Mouse (Mus musculus) c-Kit-positive CD71-positive TER-119-positive erythroid progenitor cells, embryonic 14.5 days (primary cell): ENCODE results near the gene Gm28308.

Source experiments
- DNase-seq: peaks from one replicate; pipeline ENCODE4 v3.0.0-alpha.2; 2013; ENCODE audit warnings: low spot score

Gm28308 gene

DNA sequence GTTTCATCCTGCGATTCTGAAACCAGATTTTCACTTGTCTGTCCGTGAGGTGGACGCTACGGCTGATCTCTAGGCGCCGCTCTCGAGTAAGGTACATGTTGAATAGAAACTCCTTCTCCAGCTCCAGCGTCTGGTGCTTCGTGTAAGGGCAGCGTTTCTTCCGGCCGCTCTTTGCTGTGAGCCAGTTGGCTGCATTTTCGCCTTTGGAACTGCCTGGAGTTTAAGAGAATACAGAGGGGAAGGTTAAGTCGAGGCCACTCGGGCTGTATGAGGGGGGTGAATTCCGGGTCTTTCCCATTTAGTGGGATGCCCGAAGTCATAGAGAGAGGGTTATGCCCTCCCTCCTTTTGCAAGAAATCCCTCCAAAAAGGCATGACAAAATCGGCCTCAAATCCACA lies 19.4 kb upstream of the Gm28308 start:
- no peak for DNase-seq

- no peak for DNase-seq
Observed at GRCm38 (mm10) chr6:52231885-52232567, 18.9 kb upstream of the Gm28308 start.

DNA sequence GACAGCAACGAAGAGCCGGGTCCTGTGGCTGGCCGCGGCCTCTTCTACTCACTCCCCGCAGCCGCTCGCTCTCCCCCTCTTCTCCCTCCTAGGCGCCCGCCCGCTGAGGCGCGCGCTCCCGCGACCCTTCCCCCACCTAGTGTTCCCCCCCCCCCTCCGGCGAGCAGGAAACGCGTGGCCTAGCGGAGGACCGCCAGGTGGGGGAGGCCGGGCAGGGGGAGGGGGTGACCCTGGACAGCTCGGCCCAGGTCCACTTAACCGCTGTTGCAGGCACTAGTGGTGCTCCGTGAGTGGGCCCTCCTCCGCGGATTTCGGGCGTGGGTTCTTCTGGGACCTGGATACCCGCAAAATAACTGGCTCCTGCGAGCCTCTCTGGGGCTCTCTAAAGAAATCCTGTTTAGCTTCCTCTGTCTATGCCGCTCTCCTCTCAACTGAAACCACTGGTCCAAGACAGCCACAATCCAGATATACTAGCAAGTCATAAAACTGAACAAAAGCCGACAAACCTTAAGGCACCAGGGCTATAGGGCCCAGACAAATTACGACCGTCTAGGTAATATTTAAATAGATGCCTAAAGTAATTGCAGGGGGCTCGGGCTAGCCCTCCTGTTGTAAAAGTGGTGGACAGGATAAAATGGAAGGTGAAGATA lies 17.5 kb upstream of the Gm28308 start, which contains the start of gene Hoxa9:
Gene Hoxa9, minus strand, starts transcription at position 574 of the 650 bp plus-strand sequence.
- no peak for DNase-seq

DNA sequence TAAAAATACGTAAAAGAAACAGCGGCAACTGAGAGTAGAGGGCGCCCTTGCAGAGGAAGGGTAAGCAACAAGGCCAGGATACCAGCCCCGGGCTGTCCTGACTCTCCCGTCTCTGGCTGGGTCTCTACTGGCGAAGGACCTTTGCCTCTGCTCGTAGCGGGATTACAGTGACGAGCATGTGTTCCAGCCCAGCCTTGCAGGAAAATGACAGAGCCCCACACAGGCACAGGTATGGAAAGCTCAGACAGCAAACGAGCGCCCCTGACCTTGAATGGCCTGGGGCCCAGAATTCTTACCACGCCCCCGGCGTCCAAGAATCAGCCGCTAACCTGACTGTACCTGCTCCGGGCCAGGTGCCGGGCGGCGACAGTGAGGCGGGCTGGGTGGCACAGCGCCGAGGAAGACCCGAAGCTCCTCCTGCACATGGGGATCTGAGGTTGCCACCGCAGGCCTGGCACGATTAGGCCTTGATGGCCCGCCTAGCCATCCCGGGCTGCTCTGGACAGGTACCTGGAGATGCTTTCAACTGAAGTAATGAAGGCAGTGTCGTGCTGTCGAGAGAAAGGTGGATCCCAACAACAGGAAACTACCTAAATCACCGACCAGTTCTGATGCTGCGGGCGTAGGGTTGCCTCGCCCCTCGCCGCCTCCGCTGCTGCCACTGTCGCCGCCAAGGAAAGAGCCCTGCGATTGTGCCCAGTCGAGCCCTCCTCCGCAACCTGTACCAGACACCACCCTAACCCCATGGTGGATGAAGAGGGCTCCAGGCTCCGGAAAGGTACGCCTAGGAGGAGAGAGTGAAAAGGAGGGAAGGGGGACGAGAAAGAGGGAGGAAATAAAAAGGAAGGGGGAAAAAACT lies 16.6 kb upstream of the Gm28308 start:
- no peak for DNase-seq

DNA sequence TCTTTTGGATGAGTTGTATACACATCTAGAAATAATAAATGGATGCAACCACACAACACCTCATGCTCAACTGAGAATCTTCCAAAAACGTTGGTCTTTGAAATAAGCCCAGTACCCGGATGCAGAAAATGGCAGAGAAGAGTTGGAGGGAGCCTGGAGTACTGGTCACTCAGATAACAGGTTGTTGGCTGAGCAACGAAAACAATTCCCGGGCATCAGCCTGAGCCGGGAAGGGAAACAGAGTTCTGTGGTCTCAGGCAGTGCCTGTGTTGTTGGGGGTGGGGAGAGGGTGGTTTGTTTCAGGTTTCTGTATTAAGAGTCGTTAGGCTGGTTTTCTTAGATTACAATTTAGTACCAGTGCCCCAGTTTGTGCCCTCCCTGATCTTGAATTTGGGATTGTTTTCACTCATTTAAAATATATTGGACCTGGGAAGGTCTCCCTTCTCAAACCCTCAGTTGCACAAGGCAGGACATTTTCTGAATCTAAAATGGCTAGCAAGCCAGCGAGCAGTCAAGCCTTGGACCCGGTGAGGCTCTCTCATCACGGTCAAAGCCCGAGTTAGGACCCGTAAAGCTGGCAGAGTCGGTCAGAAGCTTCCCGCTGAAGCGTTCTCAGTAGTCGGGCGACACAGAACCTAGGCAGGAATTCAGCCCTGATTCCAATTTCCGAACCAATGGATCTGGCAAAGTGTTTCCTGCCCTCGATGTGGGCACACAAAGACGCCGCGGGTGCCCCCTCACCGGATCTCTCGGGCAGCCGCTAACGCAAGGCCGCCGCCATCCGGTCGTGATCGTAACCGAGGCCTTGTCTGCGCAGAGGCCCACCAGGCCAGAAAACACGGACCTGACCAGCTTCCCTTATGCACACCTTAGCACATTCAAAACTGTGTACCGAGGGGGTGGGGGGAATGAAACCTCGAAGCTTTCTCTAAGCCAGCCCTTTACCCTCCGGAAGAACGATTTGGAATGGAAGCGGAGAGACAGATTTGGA lies 15.6 kb upstream of the Gm28308 start:
- DNase-seq = no peak

DNA sequence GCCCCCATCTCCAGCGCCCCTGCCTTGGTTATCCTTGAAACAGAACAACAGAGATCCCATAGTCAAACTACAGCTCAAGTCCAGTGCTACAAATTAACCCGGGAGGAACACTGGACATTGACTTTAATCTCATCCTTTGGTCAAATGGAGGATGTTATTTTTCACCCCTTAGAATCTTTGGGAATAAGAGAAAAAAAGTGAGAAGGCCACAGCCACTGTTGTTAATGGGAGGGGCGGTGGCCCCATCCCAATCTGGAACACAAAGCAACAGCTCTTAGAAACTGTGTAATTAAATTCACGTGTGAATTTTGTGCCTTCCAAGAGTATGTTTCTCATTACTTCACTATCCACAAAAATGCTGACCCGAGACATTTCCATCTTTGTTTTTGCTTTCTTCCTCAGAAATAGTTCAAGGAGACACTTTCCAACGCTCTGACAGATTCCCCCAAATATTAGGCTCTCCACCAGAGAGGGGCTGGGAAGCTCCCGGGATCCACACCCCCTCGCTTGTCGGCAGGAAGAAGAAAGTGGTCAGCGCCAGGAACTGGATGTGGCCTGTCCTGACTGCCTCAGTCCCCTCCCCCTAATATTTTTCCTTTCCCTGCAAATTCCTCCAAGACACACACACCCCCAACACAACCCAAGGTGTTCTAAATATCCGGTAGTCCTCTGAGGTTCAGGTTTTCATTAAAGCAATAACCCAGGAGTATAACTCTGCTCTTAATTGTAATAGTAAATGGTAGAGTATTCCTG lies 14.5 kb upstream of the Gm28308 start:
- DNase-seq = no peak

DNA sequence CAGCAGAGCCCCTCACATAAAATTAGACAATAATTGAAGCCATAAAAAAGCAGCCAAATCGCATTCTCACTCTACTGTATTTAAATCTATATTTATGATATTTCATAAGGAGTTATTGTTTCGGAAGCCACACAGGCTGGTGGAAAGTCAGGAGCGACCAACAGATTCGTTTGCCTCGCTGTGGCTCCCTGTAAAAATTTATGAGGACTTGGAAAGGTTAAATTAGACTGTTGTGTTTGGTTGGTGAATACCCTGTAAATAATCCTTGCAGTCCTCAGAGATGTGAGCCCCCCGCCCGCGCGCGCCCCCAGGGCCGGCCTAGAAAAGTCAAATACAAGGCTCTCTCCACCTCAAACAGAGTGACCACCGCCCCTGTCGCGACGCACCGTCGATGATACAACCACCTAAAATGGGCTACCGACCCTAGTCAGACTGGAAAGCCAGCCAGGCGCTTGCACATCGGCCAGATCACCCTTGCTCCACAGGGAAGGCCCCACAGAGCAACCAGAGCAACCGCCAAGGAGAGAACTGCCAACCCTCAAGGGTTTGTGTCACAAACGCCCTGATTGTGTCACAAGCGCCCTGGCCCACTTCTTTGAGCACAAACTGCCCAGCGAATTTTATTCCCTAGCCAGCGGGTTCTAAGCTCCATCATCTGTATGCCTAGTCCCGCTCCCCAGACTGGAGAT lies 13.6 kb upstream of the Gm28308 start:
- DNase-seq = no peak

- DNase-seq = no peak
Observed at GRCm38 (mm10) chr6:52225612-52226568, 12.8 kb upstream of the Gm28308 start.

DNA sequence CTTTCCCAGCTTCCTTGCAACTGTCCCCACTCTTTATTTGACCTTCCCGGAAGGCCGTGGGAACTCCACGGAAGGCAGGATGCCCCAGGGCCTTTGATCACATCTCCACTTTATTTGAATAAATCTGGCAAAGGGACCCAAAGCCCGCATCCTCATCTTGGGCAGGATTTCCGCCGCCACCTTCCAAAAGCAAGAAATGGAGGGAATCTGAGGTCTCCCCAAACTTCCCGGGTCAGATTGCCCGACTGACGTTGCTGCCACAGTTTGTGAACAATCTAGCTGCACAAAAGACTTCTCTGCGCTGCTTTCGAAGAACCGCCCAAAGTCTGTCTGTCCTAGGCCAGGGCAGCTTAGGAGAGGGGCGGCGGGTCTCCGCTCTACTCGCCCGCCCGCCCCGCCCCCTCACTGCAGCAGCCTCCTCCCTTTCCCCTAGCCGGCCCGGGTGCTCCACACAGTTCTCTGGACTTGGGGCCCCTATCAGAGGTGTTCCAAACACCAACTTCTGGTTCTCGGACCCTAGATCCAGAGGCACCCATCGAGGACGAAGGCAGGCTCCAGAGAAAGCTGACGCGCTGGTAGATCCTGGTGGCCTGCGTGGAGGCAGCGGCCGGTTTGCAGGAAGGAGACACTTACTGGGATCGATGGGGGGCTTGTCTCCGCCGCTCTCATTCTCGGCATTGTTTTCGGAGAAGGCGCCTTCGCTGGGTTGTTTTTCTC lies 11.9 kb upstream of the Gm28308 start:
- no peak for DNase-seq

DNA sequence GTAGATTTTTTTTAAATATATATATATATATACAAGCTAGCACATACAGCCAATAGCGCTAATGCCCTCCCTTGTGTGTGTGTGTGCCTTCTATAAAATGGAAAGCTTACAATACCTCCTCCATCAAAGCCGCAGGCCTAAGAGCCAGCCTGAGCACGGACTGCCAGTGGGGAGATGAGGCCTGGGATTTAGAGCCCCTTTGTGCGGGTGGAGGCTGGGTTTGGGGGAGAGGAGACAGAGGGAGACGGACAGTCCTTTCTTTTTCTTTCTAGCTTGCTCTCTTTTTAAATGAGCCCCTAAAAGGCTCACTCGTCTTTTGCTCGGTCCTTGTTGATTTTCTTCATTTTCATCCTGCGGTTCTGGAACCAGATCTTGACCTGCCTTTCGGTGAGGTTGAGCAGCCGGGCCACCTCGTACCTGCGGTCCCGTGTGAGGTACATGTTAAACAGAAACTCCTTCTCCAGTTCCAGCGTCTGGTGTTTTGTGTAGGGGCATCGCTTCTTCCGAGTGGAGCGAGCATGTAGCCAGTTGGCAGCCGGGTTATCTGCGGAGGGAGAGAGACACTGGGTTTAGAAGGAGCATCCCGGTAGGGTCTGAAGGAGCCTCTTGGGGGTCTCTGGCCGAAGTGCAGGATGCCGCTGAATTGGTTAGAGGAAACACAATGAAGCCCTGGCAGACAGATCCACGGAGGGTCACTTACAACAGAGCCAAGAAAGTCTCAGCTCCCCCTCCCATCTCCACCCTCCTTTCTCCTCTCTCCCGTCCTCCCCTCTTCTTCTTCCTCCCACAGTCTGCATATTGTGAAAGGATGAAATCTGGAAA lies 11.0 kb upstream of the Gm28308 start:
- no peak for DNase-seq

- DNase-seq = no peak
Observed at GRCm38 (mm10) chr6:52222729-52223128, 9.6 kb upstream of the Gm28308 start.

GRCm38 (mm10) chr6:52221993-52222685 lies 9.0 kb upstream of the Gm28308 start:
- no peak for DNase-seq

- DNase-seq = peak; percentile 36
Observed at GRCm38 (mm10) chr6:52221337-52221992, 8.3 kb upstream of the Gm28308 start, which contains the start of gene Hoxa7. Gene Hoxa7, minus strand, starts transcription at chr6:52221854.

DNA sequence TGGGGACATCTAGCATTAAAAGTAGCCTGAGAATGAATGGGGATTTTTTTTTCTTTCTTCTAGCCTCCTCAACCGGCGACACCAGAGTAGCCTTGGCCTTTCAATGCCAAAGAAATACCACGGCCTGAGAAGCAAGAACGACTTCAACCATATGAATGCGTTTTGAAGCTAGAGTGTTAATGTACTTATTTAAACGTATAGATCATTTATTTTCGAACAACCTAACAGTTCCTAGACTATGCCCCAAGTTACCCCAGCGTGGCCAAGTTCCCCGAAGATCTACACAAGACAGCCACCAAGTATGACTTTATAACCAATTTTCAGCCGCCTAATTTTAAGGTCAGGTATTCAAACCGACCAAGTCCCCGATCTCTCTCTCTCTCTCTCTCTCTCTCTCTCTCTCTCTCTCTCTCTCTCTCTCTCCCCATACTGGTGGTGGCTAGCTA lies 7.7 kb upstream of the Gm28308 start:
- DNase-seq = no peak

DNA sequence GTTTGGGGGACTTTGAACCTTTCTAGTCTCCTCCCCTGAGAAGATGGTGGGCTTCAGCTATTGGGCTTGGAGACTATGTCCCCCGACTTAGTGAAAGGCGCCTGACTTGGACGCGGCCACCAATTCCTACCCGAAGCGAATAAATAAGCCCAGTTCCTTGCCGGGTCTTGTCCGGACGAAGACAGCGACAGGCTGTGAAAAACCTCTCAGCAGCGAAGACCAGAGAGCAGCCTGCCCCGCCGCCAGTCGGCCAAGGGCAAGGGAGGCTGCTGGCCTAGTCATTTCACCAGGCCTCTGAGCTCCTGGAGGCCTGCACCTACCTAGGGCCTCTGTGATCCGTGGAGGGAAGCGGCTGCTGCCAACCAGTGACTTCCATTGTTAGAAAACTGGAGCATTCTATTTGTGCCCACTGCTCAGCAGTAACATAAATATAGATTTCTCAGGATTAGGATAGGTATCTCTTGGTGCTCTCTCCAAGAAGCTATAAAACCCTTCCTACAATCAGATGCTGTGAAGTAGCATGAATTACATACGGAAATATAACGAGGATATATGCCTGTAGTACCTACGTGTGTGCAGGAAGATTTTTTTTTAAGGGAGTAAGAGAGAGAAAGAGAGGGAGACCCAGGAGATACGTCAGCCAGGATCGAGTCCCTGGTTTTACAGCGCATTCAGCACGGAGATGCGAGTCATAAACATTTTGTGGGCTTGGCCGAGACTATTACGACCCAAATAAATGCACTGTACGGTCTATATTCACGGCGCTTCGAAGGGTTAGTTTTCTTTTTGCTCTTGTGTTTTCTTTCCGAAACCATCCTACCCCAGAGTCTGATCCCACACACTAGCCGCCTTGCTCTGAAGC lies 7.1 kb upstream of the Gm28308 start:
- DNase-seq = no peak
